Mouse (Mus musculus) hindbrain, embryonic 11.5 days (tissue): ENCODE data around the gene Tk1. TPM values are rescaled to one million over a fixed set of nuclear protein-coding genes. Genes with fewer than 3 reads are reported as not detected.
"Not testable (repeated sequence)": the region's sequence is repeated elsewhere in the genome, so short reads cannot be mapped to it uniquely, and the experiment has no call there.

ENCODE experiments used
- ATAC-seq: fragments of 200-750 bp; cut with Nextera tagmentation; 2 replicates; pipeline ENCODE4 v1.8.0; 2017; ENCODE audit warnings: mild to moderate bottlenecking, moderate TSS enrichment, moderate library complexity; ENCODE audit not compliant: low FRiP score
- DNase-seq: peaks from one replicate; pipeline ENCODE4 v3.0.0-alpha.2; 2015; ENCODE audit warnings: low spot score
- H3K27ac ChIP-seq: fragments of 300-500 bp; sonication (generic); 2 replicates; pipeline ENCODE4 v1.5.1; 2014; ENCODE audit warnings: mild to moderate bottlenecking, low read depth, low read length
- H3K27me3 ChIP-seq: fragments of 300-500 bp; sonication (generic); 2 replicates; pipeline ENCODE4 v1.6.1; 2014; ENCODE audit warnings: mild to moderate bottlenecking, low read length, moderate library complexity, mixed read lengths; ENCODE audit not compliant: control insufficient read depth, insufficient read depth
- H3K36me3 ChIP-seq: fragments of 300-500 bp; sonication (generic); 2 replicates; pipeline ENCODE4 v1.6.1; 2014; ENCODE audit warnings: mild to moderate bottlenecking, low read length, moderate library complexity, mixed read lengths; ENCODE audit not compliant: control insufficient read depth, insufficient read depth
- H3K4me1 ChIP-seq: fragments of 300-500 bp; sonication (generic); replicated peaks from 2 replicates; pipeline ENCODE4 v1.6.1; 2014; ENCODE audit warnings: low read length, mixed read lengths; ENCODE audit not compliant: control insufficient read depth, insufficient read depth
- H3K4me2 ChIP-seq: fragments of 300-500 bp; sonication (generic); replicated peaks from 2 replicates; pipeline ENCODE4 v1.6.1; 2014; ENCODE audit warnings: mild to moderate bottlenecking, low read depth, low read length
- H3K4me3 ChIP-seq: fragments of 300-500 bp; sonication (generic); 2 replicates; pipeline ENCODE4 v1.5.1; 2014; ENCODE audit warnings: low read depth, low read length
- H3K9ac ChIP-seq: fragments of 300-500 bp; sonication (generic); 2 replicates; pipeline ENCODE4 v1.6.1; 2014; ENCODE audit warnings: low read depth, low read length
- H3K9me3 ChIP-seq: fragments of 300-500 bp; sonication (generic); 2 replicates; pipeline ENCODE4 v1.6.1; 2016; ENCODE audit warnings: low read length; ENCODE audit not compliant: control insufficient read depth
- WGBS: fragments of 180-500 bp; shearing (Covaris S2); extraction: QIAGEN DNeasy Blood & Tissue Kit; methylation state at CpG from one replicate; pipeline ENCODE4 v1.1.7; 2014; 5-methylcytosine and 5-hydroxymethylcytosine counted together
- polyA plus RNA-seq: library from polyadenylated mRNA; unstranded; fragments of >200 nt; fragmentation: Nextera tagmentation; extraction: Ambion mirVana; gene quantifications from 2 replicates; pipeline ENCODE4 v1.2.1, GENCODE M21; 2014

Gene Tk1
- polyA plus RNA-seq, 1 experiment from 2014 or later: 73.3 TPM

- H3K4me3 ChIP-seq: no peak overlapping the region
- 79% methylated on average over 1 of the region's 1 CpGs for WGBS
- no peak overlapping the region for H3K4me2 ChIP-seq
- H3K9ac ChIP-seq: no peak overlapping the region
- no peaks in the 10 kb centered on the region for H3K27me3 ChIP-seq
- no peaks in the 10 kb centered on the region for H3K9me3 ChIP-seq
- DNase-seq (no peak), ATAC-seq (no peak)
- no peak overlapping the region for H3K27ac ChIP-seq
- no peaks in the 10 kb centered on the region for H3K4me1 ChIP-seq
- no peaks in the 10 kb centered on the region for H3K36me3 ChIP-seq
Observed at GRCm38 (mm10) chr11:117839021-117839420, 13.1 kb upstream of the Tk1 start.

DNA sequence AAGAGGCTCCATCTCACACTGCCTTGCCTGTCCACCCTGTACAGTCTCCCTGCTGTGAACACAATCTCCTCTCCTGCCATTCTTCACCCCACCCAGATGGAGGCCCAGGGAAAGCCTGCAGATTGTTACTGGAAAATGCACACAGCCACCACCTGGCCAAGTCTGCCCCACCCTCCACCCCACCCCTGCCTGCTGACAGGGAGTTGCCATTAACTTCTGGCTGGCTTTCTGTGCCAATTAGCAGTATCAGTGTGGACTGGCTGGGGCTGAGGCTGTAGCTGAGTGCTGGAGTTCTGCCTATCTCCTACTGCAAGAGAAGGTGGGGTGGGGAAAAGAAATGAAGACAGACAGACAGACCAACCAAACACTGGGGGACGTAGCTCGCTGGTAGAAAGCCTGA lies 12.7 kb upstream of the Tk1 start:
- no peak overlapping the region for H3K9ac ChIP-seq
- 79% methylated on average over 2 of the region's 2 CpGs for WGBS
- no peaks in the 10 kb centered on the region for H3K4me1 ChIP-seq
- no peak for ATAC-seq
- H3K9me3 ChIP-seq: no peaks in the 10 kb centered on the region
- H3K4me2 ChIP-seq: no peak overlapping the region
- H3K27me3 ChIP-seq: no peaks in the 10 kb centered on the region
- no peak overlapping the region for H3K4me3 ChIP-seq
- DNase-seq: no peak
- H3K36me3 ChIP-seq: no peaks in the 10 kb centered on the region
- H3K27ac ChIP-seq: no peak overlapping the region

- H3K4me3 ChIP-seq: no peak overlapping the region
- no peak for ATAC-seq
- no peaks in the 10 kb centered on the region for H3K36me3 ChIP-seq
- peak overlapping the region; percentile 8; the same call in 1 of the 2 replicates for H3K4me2 ChIP-seq
- WGBS: 25% methylated on average over 13 of the region's 13 CpGs
- H3K4me1 ChIP-seq: peaks cover 6% of the 10 kb centered on the region; the same call in 1 of the 2 replicates
- no peak overlapping the region for H3K27ac ChIP-seq
- no peaks in the 10 kb centered on the region for H3K27me3 ChIP-seq
- H3K9ac ChIP-seq: no peak overlapping the region
- H3K9me3 ChIP-seq: no peaks in the 10 kb centered on the region
- DNase-seq: peak; percentile 38
Observed at GRCm38 (mm10) chr11:117836306-117836705, 10.4 kb upstream of the Tk1 start.

GRCm38 (mm10) chr11:117834086-117834485 lies 8.2 kb upstream of the Tk1 start:
- 92% methylated on average over 8 of the region's 8 CpGs for WGBS
- Histone ChIP-seq H3K4me1 (peaks cover 6% of the 10 kb centered on the region; the same call in 1 of the 2 replicates), H3K9me3 (no peaks in the 10 kb centered on the region)

DNA sequence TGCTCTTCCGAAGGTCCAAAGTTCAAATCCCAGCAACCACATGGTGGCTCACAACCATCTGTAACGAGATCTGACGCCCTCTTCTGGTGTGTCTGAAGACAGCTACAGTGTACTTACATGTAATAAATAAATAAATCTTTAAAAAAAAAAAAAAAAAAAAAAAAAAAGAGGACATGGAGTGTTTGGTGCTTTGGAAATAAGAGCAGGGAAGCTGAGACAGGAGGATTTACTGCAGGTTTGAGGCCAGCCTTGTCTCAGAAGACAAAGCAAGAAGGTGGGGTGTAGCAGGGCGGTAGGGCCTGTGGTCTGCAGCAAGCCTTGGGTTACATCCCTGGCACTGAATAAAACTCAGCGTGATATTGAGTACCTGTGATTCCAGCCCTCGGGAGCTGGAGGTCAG lies 7.6 kb upstream of the Tk1 start:
- not testable (repeated sequence) for H3K27me3 ChIP-seq
- 94% methylated on average over 4 of the region's 6 CpGs for WGBS

More at GRCm38 (mm10) chr11:117834086-117834485, 8.2 kb upstream of the Tk1 start:
- no peak for DNase-seq
- Histone ChIP-seq H3K4me2 (no peak overlapping the region), H3K36me3 (no peaks in the 10 kb centered on the region), H3K27ac (no peak overlapping the region), H3K9ac (no peak overlapping the region), H3K4me3 (no peak overlapping the region), H3K27me3 (no peaks in the 10 kb centered on the region)
- no peak for ATAC-seq

GRCm38 (mm10) chr11:117832086-117832969 lies 6.4 kb upstream of the Tk1 start:
- WGBS: 19% methylated on average over 25 of the region's 28 CpGs

More for the DNA sequence above, 7.6 kb upstream of the Tk1 start:
- not testable (repeated sequence) for DNase-seq, H3K4me1 ChIP-seq, H3K9me3 ChIP-seq, H3K4me3 ChIP-seq, H3K9ac ChIP-seq, H3K27ac ChIP-seq, H3K36me3 ChIP-seq, ATAC-seq, H3K4me2 ChIP-seq

GRCm38 (mm10) chr11:117830401-117830800 lies 4.5 kb upstream of the Tk1 start:
- WGBS: 89% methylated on average over 9 of the region's 9 CpGs
- no peaks in the 10 kb centered on the region for H3K9me3 ChIP-seq

More at GRCm38 (mm10) chr11:117832086-117832969, 6.4 kb upstream of the Tk1 start:
- peak; percentile 89 for DNase-seq
- H3K27ac ChIP-seq: no peak overlapping the region
- no peaks in the 10 kb centered on the region for H3K36me3 ChIP-seq
- 0 out of 2 replicates have a peak overlapping the region, but pooled peaks have one; percentile 1 for H3K9ac ChIP-seq
- H3K4me3 ChIP-seq: peak overlapping the region; percentile 25
- H3K4me1 ChIP-seq: peaks cover 6% of the 10 kb centered on the region; the same call in 1 of the 2 replicates
- peak overlapping the region; percentile 50 for H3K4me2 ChIP-seq
- peak; percentile 71 for ATAC-seq
- no peaks in the 10 kb centered on the region for H3K27me3 ChIP-seq
- no peaks in the 10 kb centered on the region for H3K9me3 ChIP-seq

DNA sequence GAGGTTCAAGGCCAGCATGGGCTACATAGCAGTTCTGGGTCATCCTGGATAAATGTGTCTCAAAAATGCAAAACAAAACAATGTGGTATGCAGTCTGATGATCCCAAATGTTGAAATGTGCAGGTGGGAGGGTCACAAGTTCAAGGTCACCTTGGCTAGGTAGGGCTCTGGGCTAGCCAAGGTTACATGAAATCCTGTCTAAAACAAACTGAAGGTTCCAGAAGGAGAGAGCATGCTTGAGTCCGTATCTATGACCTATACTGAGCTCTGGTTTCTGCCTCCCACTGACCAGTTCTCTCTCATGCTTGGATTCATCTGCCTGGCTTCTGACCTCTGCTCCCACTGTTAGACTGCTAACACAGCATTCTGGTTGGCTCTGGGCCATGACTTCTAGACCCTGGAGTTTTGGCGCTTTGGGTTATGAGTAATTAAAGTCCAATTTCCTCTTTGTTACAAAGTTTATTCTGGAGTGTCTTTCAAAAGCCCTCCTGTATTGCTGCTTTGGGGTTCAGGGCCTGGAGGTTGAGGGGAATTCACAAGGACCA lies 3.9 kb upstream of the Tk1 start:
- no peak overlapping the region for H3K27ac ChIP-seq
- no peaks in the 10 kb centered on the region for H3K27me3 ChIP-seq
- H3K9ac ChIP-seq: no peak overlapping the region
- peaks cover 6% of the 10 kb centered on the region for H3K4me1 ChIP-seq
- H3K4me3 ChIP-seq: no peak overlapping the region
- no peaks in the 10 kb centered on the region for H3K9me3 ChIP-seq
- DNase-seq: no peak
- WGBS: 70% methylated on average over 2 of the region's 2 CpGs
- no peak overlapping the region for H3K4me2 ChIP-seq
- ATAC-seq: no peak
- H3K36me3 ChIP-seq: no peaks in the 10 kb centered on the region

More at GRCm38 (mm10) chr11:117830401-117830800, 4.5 kb upstream of the Tk1 start:
- Histone ChIP-seq H3K4me2 (no peak overlapping the region), H3K4me1 (peaks cover 6% of the 10 kb centered on the region), H3K27me3 (no peaks in the 10 kb centered on the region), H3K9ac (no peak overlapping the region), H3K36me3 (no peaks in the 10 kb centered on the region), H3K4me3 (no peak overlapping the region), H3K27ac (no peak overlapping the region)
- DNase-seq (no peak), ATAC-seq (no peak)
